Mouse (Mus musculus): Measurements from ENCODE around the gene Ndufa13.

GRCm38 (mm10) chr8:69888244-69888866 lies 14.0 kb downstream of the Ndufa13 start:
- TF ChIP-seq CHD2 (IDR thresholded peaks at IDR 0.05; ENCODE audit: low read depth, low read length) = no peak
- TF ChIP-seq ZC3H11A (IDR thresholded peaks at IDR 0.05; ENCODE audit: borderline replicate concordance, low read depth, low read length) = no peak
- no peak for TF ChIP-seq HCFC1 (IDR thresholded peaks at IDR 0.05; ENCODE audit: borderline replicate concordance, insufficient read depth, low read length)
- no peak for TF ChIP-seq MAFK (IDR thresholded peaks at IDR 0.05; ENCODE audit: insufficient read depth, low read depth, low read length)
- no peak for TF ChIP-seq ZNF384 (IDR thresholded peaks at IDR 0.05; ENCODE audit: low read depth, low read length)
